Mouse (Mus musculus): Measurements from ENCODE around the gene Ccdc87. TPM values are rescaled to one million over a fixed set of nuclear protein-coding genes. Genes with fewer than 3 reads are reported as not detected.

Gene Ccdc87
- polyA plus RNA-seq (2015; fragmentation: Illumina TruSeq; extraction: RNeasy Lipid Tissue Mini Kit (QIAGEN cat#74804); ENCODE audit: insufficient read depth, low read depth, low replicate concordance), result not detected

GRCm38 (mm10) chr19:4839149-4839548 lies at the start of gene Ccdc87, which contains the start of gene Ccs:
Ccdc87 (plus strand) TSS chr19:4839366.
Ccs (minus strand) TSS chr19:4839332.

GRCm38 (mm10) chr19:4793831-4794422 lies 45.2 kb upstream of the Ccdc87 start, which contains the start of gene Rbm4:
Rbm4 (minus strand) TSS chr19:4793901.

GRCm38 (mm10) chr19:4811063-4811908 lies 27.9 kb upstream of the Ccdc87 start, which contains the start of the genes Gm21992 and Rbm14:
Gm21992 (minus strand) TSS chr19:4811612.
Rbm14 (minus strand) TSS chr19:4811634.

GRCm38 (mm10) chr19:4854552-4855469 lies 15.6 kb downstream of the Ccdc87 start, which contains the start of gene Ctsf:
Ctsf (plus strand) TSS chr19:4855130.

GRCm38 (mm10) chr19:4877785-4878184 lies 38.6 kb downstream of the Ccdc87 start, which contains the start of gene Actn3:
Actn3 (minus strand) TSS chr19:4877909.

GRCm38 (mm10) chr19:4878405-4879323 lies 39.5 kb downstream of the Ccdc87 start, which contains the start of gene Zdhhc24:
Zdhhc24 (plus strand) TSS chr19:4878668.

Other genes starting within 250 kb of the Ccdc87 start
- gene Lrfn4, start 223.7 kb upstream of the Ccdc87 start, polyA plus RNA-seq (2015; fragmentation: Illumina TruSeq; extraction: RNeasy Lipid Tissue Mini Kit (QIAGEN cat#74804); ENCODE audit: insufficient read depth, low read depth, low replicate concordance), result 2.9 TPM
- gene Rce1, start 213.7 kb upstream of the Ccdc87 start, polyA plus RNA-seq (2015; fragmentation: Illumina TruSeq; extraction: RNeasy Lipid Tissue Mini Kit (QIAGEN cat#74804); ENCODE audit: insufficient read depth, low read depth, low replicate concordance), result 9.0 TPM
- gene Gm960, start 140.7 kb upstream of the Ccdc87 start, polyA plus RNA-seq (2015; fragmentation: Illumina TruSeq; extraction: RNeasy Lipid Tissue Mini Kit (QIAGEN cat#74804); ENCODE audit: insufficient read depth, low read depth, low replicate concordance), result not detected
- 1.9 TPM for gene Sptbn2, start 128.2 kb upstream of the Ccdc87 start, polyA plus RNA-seq (2015; fragmentation: Illumina TruSeq; extraction: RNeasy Lipid Tissue Mini Kit (QIAGEN cat#74804); ENCODE audit: insufficient read depth, low read depth, low replicate concordance)
- 4.6 TPM for gene Rbm4b, start 82.9 kb upstream of the Ccdc87 start, polyA plus RNA-seq (2015; fragmentation: Illumina TruSeq; extraction: RNeasy Lipid Tissue Mini Kit (QIAGEN cat#74804); ENCODE audit: insufficient read depth, low read depth, low replicate concordance)
- gene Rbm4, start 45.5 kb upstream of the Ccdc87 start, polyA plus RNA-seq (2015; fragmentation: Illumina TruSeq; extraction: RNeasy Lipid Tissue Mini Kit (QIAGEN cat#74804); ENCODE audit: insufficient read depth, low read depth, low replicate concordance), result 7.2 TPM
- 13.6 TPM for gene Gm21992, start 27.8 kb upstream of the Ccdc87 start, polyA plus RNA-seq (2015; fragmentation: Illumina TruSeq; extraction: RNeasy Lipid Tissue Mini Kit (QIAGEN cat#74804); ENCODE audit: insufficient read depth, low read depth, low replicate concordance)
- 5.8 TPM for gene Rbm14, start 27.7 kb upstream of the Ccdc87 start, polyA plus RNA-seq (2015; fragmentation: Illumina TruSeq; extraction: RNeasy Lipid Tissue Mini Kit (QIAGEN cat#74804); ENCODE audit: insufficient read depth, low read depth, low replicate concordance)
- 30.0 TPM for gene Ccs, start within 50 bp of the Ccdc87 start, polyA plus RNA-seq (2015; fragmentation: Illumina TruSeq; extraction: RNeasy Lipid Tissue Mini Kit (QIAGEN cat#74804); ENCODE audit: insufficient read depth, low read depth, low replicate concordance)
- gene Ctsf, start 15.8 kb downstream of the Ccdc87 start, polyA plus RNA-seq (2015; fragmentation: Illumina TruSeq; extraction: RNeasy Lipid Tissue Mini Kit (QIAGEN cat#74804); ENCODE audit: insufficient read depth, low read depth, low replicate concordance), result 21.8 TPM
- gene Actn3, start 38.5 kb downstream of the Ccdc87 start, polyA plus RNA-seq (2015; fragmentation: Illumina TruSeq; extraction: RNeasy Lipid Tissue Mini Kit (QIAGEN cat#74804); ENCODE audit: insufficient read depth, low read depth, low replicate concordance), result not detected
- gene Zdhhc24, start 39.3 kb downstream of the Ccdc87 start, polyA plus RNA-seq (2015; fragmentation: Illumina TruSeq; extraction: RNeasy Lipid Tissue Mini Kit (QIAGEN cat#74804); ENCODE audit: insufficient read depth, low read depth, low replicate concordance), result 1.8 TPM
- gene Bbs1, start 67.3 kb downstream of the Ccdc87 start, polyA plus RNA-seq (2015; fragmentation: Illumina TruSeq; extraction: RNeasy Lipid Tissue Mini Kit (QIAGEN cat#74804); ENCODE audit: insufficient read depth, low read depth, low replicate concordance), result 1.2 TPM
- 16.6 TPM for gene Dpp3, start 88.9 kb downstream of the Ccdc87 start, polyA plus RNA-seq (2015; fragmentation: Illumina TruSeq; extraction: RNeasy Lipid Tissue Mini Kit (QIAGEN cat#74804); ENCODE audit: insufficient read depth, low read depth, low replicate concordance)
- 0.83 TPM for gene Peli3, start 103.8 kb downstream of the Ccdc87 start, polyA plus RNA-seq (2015; fragmentation: Illumina TruSeq; extraction: RNeasy Lipid Tissue Mini Kit (QIAGEN cat#74804); ENCODE audit: insufficient read depth, low read depth, low replicate concordance)
- 13.0 TPM for gene Mrpl11, start 122.8 kb downstream of the Ccdc87 start, polyA plus RNA-seq (2015; fragmentation: Illumina TruSeq; extraction: RNeasy Lipid Tissue Mini Kit (QIAGEN cat#74804); ENCODE audit: insufficient read depth, low read depth, low replicate concordance)
- 0.54 TPM for gene Npas4, start 150.9 kb downstream of the Ccdc87 start, polyA plus RNA-seq (2015; fragmentation: Illumina TruSeq; extraction: RNeasy Lipid Tissue Mini Kit (QIAGEN cat#74804); ENCODE audit: insufficient read depth, low read depth, low replicate concordance)
- 1.0 TPM for gene Slc29a2, start 184.5 kb downstream of the Ccdc87 start, polyA plus RNA-seq (2015; fragmentation: Illumina TruSeq; extraction: RNeasy Lipid Tissue Mini Kit (QIAGEN cat#74804); ENCODE audit: insufficient read depth, low read depth, low replicate concordance)
- gene B4gat1, start 199.5 kb downstream of the Ccdc87 start, polyA plus RNA-seq (2015; fragmentation: Illumina TruSeq; extraction: RNeasy Lipid Tissue Mini Kit (QIAGEN cat#74804); ENCODE audit: insufficient read depth, low read depth, low replicate concordance), result 0.83 TPM
- gene AC124502.3, start 199.5 kb downstream of the Ccdc87 start, polyA plus RNA-seq (2015; fragmentation: Illumina TruSeq; extraction: RNeasy Lipid Tissue Mini Kit (QIAGEN cat#74804); ENCODE audit: insufficient read depth, low read depth, low replicate concordance), result 3.4 TPM
- gene Brms1, start 202.0 kb downstream of the Ccdc87 start, polyA plus RNA-seq (2015; fragmentation: Illumina TruSeq; extraction: RNeasy Lipid Tissue Mini Kit (QIAGEN cat#74804); ENCODE audit: insufficient read depth, low read depth, low replicate concordance), result 5.6 TPM
- 2.4 TPM for gene Rin1, start 211.1 kb downstream of the Ccdc87 start, polyA plus RNA-seq (2015; fragmentation: Illumina TruSeq; extraction: RNeasy Lipid Tissue Mini Kit (QIAGEN cat#74804); ENCODE audit: insufficient read depth, low read depth, low replicate concordance)
- 15.5 TPM for gene Cd248, start 228.7 kb downstream of the Ccdc87 start, polyA plus RNA-seq (2015; fragmentation: Illumina TruSeq; extraction: RNeasy Lipid Tissue Mini Kit (QIAGEN cat#74804); ENCODE audit: insufficient read depth, low read depth, low replicate concordance)
- 3.4 TPM for gene Tmem151a, start 246.2 kb downstream of the Ccdc87 start, polyA plus RNA-seq (2015; fragmentation: Illumina TruSeq; extraction: RNeasy Lipid Tissue Mini Kit (QIAGEN cat#74804); ENCODE audit: insufficient read depth, low read depth, low replicate concordance)
- 17.2 TPM for gene Yif1a, start 249.2 kb downstream of the Ccdc87 start, polyA plus RNA-seq (2015; fragmentation: Illumina TruSeq; extraction: RNeasy Lipid Tissue Mini Kit (QIAGEN cat#74804); ENCODE audit: insufficient read depth, low read depth, low replicate concordance)

Measured in pancreas, adult 10 weeks (tissue).